Mouse (Mus musculus): ENCODE results near the gene Rab3ip. TPM values are rescaled to one million over a fixed set of nuclear protein-coding genes. Genes with fewer than 3 reads are reported as not detected.

Rab3ip gene
- 37.9 and 40.5 TPM in 2 replicates for polyA plus RNA-seq (2015; fragmentation: Nextera tagmentation; extraction: Ambion mirVana)

GRCm38 (mm10) chr10:116950009-116950769, at the start of gene Rab3ip:
TSS of gene Rab3ip (minus strand) at chr10:116950769.

GRCm38 (mm10) chr10:116986264-116987082, 35.9 kb upstream of the Rab3ip start, which contains the start of gene Best3:
TSS of gene Best3 (plus strand) at chr10:116986314.

GRCm38 (mm10) chr10:116972509-116972908, 21.9 kb upstream of the Rab3ip start, which contains the start of gene Gm10271:
TSS of gene Gm10271 (minus strand) at chr10:116972609.

GRCm38 (mm10) chr10:116896336-116897177, 54.0 kb downstream of the Rab3ip start, which contains the start of gene Myrfl:
TSS of gene Myrfl (minus strand) at chr10:116896919.

Other genes starting within 250 kb of the Rab3ip start
- 0.11 TPM in 1 of 2 replicates, not detected in the other for gene Myrfl, start 53.9 kb downstream of the Rab3ip start, polyA plus RNA-seq (2015; fragmentation: Nextera tagmentation; extraction: Ambion mirVana)
- not detected in 2 replicates for gene Gm10271, start 21.8 kb upstream of the Rab3ip start, polyA plus RNA-seq (2015; fragmentation: Nextera tagmentation; extraction: Ambion mirVana)
- 0.09 and 0.19 TPM in 2 replicates for gene Best3, start 35.5 kb upstream of the Rab3ip start, polyA plus RNA-seq (2015; fragmentation: Nextera tagmentation; extraction: Ambion mirVana)
- 0.17 TPM in 1 of 2 replicates, not detected in the other for gene Lrrc10, start 94.6 kb upstream of the Rab3ip start, polyA plus RNA-seq (2015; fragmentation: Nextera tagmentation; extraction: Ambion mirVana)
- gene Cct2, start 113.0 kb upstream of the Rab3ip start, polyA plus RNA-seq (2015; fragmentation: Nextera tagmentation; extraction: Ambion mirVana) = 200 and 216 TPM in 2 replicates
- gene Frs2, start 197.8 kb upstream of the Rab3ip start, polyA plus RNA-seq (2015; fragmentation: Nextera tagmentation; extraction: Ambion mirVana) = 16.5 and 17.2 TPM in 2 replicates

All from neural tube, postnatal 0 days (tissue).